Mouse (Mus musculus): ENCODE results near the gene 2900026A02Rik. TPM values are rescaled to one million over a fixed set of nuclear protein-coding genes. Genes with fewer than 3 reads are reported as not detected.

2900026A02Rik gene
- polyA plus RNA-seq, 1 experiment from 2014 or later, result 10.0 TPM

- Histone ChIP-seq H3K27ac (no peak overlapping the region), H3K4me3 (replicated peaks) (no peak overlapping the region), H3K9me3 (no peaks in the 10 kb centered on the region), H3K9ac (no peak overlapping the region), H3K27me3 (replicated peaks) (no peaks in the 10 kb centered on the region), H3K36me3 (no peaks in the 10 kb centered on the region), H3K4me1 (replicated peaks) (peaks cover 17% of the 10 kb centered on the region), H3K4me2 (replicated peaks) (no peak overlapping the region)
- ATAC-seq, result no peak
- WGBS, result 92% methylated on average over 6 of the region's 6 CpGs
These were observed 182.4 kb downstream of the 2900026A02Rik start for GRCm38 (mm10) chr5:113038601-113039000.

Other genes with a start within 250 kb of the 2900026A02Rik start
- 13.0 and 13.4 TPM in 2 replicates for gene Grk3, start 205.4 kb downstream of the 2900026A02Rik start, polyA plus RNA-seq (2015; fragmentation: Nextera tagmentation; extraction: Ambion mirVana)
- not detected in 2 replicates for gene Crybb2, start 151.1 kb downstream of the 2900026A02Rik start, polyA plus RNA-seq (2015; fragmentation: Nextera tagmentation; extraction: Ambion mirVana)
- 0.36 and 1.1 TPM in 2 replicates for gene Crybb3, start 139.7 kb downstream of the 2900026A02Rik start, polyA plus RNA-seq (2015; fragmentation: Nextera tagmentation; extraction: Ambion mirVana)
- not detected in 2 replicates for gene Tmem211, start 5.7 kb upstream of the 2900026A02Rik start, polyA plus RNA-seq (2015; fragmentation: Nextera tagmentation; extraction: Ambion mirVana)
- 9.6 and 11.3 TPM in 2 replicates for gene Sgsm1, start 89.5 kb upstream of the 2900026A02Rik start, polyA plus RNA-seq (2015; fragmentation: Nextera tagmentation; extraction: Ambion mirVana)
- not detected in 2 replicates for gene Aym1, start 136.1 kb upstream of the 2900026A02Rik start, polyA plus RNA-seq (2015; fragmentation: Nextera tagmentation; extraction: Ambion mirVana)

All from intestine, embryonic 15.5 days (tissue).